Mouse (Mus musculus) forebrain, embryonic 14.5 days (tissue): ENCODE data around the gene Ankrd23. TPM values are rescaled to one million over a fixed set of nuclear protein-coding genes. Genes with fewer than 3 reads are reported as not detected.

ENCODE experiments used
- ATAC-seq: fragments of 200-750 bp; cut with Nextera tagmentation; 2 replicates; pipeline ENCODE4 v1.8.0; 2017; ENCODE audit warnings: mild to moderate bottlenecking, moderate library complexity
- DNase-seq: peaks from one replicate; pipeline ENCODE4 v3.0.0-alpha.2; 2015; ENCODE audit warnings: low spot score
- H3K27ac ChIP-seq: fragments of 300-500 bp; sonication (generic); 2 replicates; pipeline ENCODE4 v1.5.1; 2014; ENCODE audit warnings: low read depth, mild to moderate bottlenecking, control low read depth, low read length, moderate library complexity
- H3K27me3 ChIP-seq: fragments of 300-500 bp; sonication (generic); replicated peaks from 2 replicates; pipeline ENCODE4 v1.6.1; 2014; ENCODE audit warnings: low read length, control low read depth, mixed read lengths; ENCODE audit not compliant: control insufficient read depth, insufficient read depth
- H3K36me3 ChIP-seq: fragments of 300-500 bp; sonication (generic); 2 replicates; pipeline ENCODE4 v1.6.1; 2014; ENCODE audit warnings: low read length, control low read depth; ENCODE audit not compliant: control insufficient read depth, insufficient read depth
- H3K4me1 ChIP-seq: fragments of 300-500 bp; sonication (generic); 2 replicates; pipeline ENCODE4 v1.6.1; 2014; ENCODE audit warnings: antibody characterized with exemption, low read length, control low read depth; ENCODE audit not compliant: control insufficient read depth, insufficient read depth
- H3K4me2 ChIP-seq: fragments of 300-500 bp; sonication (generic); 2 replicates; pipeline ENCODE4 v1.6.1; 2014; ENCODE audit warnings: mild to moderate bottlenecking, control low read depth, low read length
- H3K4me3 ChIP-seq: fragments of 300-500 bp; sonication (generic); 2 replicates; pipeline ENCODE4 v1.5.1; 2014; ENCODE audit warnings: low read depth, low read length, control low read depth
- H3K9ac ChIP-seq: fragments of 300-500 bp; sonication (generic); 2 replicates; pipeline ENCODE4 v1.6.1; 2014; ENCODE audit warnings: mild to moderate bottlenecking, low read length, control low read depth, moderate library complexity
- H3K9me3 ChIP-seq: fragments of 300-500 bp; sonication (generic); replicated peaks from 2 replicates; pipeline ENCODE4 v1.6.1; 2016; ENCODE audit warnings: low read length, control low read depth, mixed read lengths; ENCODE audit not compliant: control insufficient read depth
- WGBS: fragments of 180-500 bp; shearing (Covaris S2); extraction: QIAGEN DNeasy Blood & Tissue Kit; methylation state at CpG from one replicate; pipeline ENCODE4 v1.1.7; 2014; 5-methylcytosine and 5-hydroxymethylcytosine counted together
- polyA plus RNA-seq: library from polyadenylated mRNA; unstranded; fragments of >200 nt; fragmentation: Nextera tagmentation; extraction: Ambion mirVana; gene quantifications from 2 replicates; pipeline ENCODE4 v1.2.1, GENCODE M21; 2014

The Ankrd23 gene
- polyA plus RNA-seq, 1 experiment from 2014 or later: 3.8 TPM

- H3K27ac ChIP-seq: no peak overlapping the region
- peaks cover 1% of the 10 kb centered on the region; the same call in 1 of the 2 replicates for H3K4me1 ChIP-seq
- no peaks in the 10 kb centered on the region for H3K27me3 ChIP-seq
- H3K4me3 ChIP-seq: no peak overlapping the region
- 89% methylated on average over 6 of the region's 6 CpGs for WGBS
- no peak overlapping the region for H3K4me2 ChIP-seq
- peaks cover 6% of the 10 kb centered on the region; the same call in 1 of the 2 replicates for H3K36me3 ChIP-seq
- DNase-seq: no peak
- H3K9me3 ChIP-seq: no peaks in the 10 kb centered on the region
- no peak for ATAC-seq
- H3K9ac ChIP-seq: no peak overlapping the region
Observed at GRCm38 (mm10) chr1:36533546-36533945, 3.1 kb downstream of the Ankrd23 start.

- Histone ChIP-seq H3K36me3 (peaks cover 10% of the 10 kb centered on the region), H3K9me3 (no peaks in the 10 kb centered on the region), H3K4me3 (no peak overlapping the region), H3K27ac (no peak overlapping the region), H3K9ac (no peak overlapping the region), H3K27me3 (no peaks in the 10 kb centered on the region), H3K4me1 (peaks cover 5% of the 10 kb centered on the region), H3K4me2 (no peak overlapping the region)
- ATAC-seq: no peak
- WGBS: 88% methylated on average over 12 of the region's 12 CpGs
- DNase-seq: no peak
Observed at GRCm38 (mm10) chr1:36531461-36531860, 5.2 kb downstream of the Ankrd23 start.

- Histone ChIP-seq H3K4me2 (no peak overlapping the region), H3K4me1 (peaks cover 5% of the 10 kb centered on the region), H3K27me3 (no peaks in the 10 kb centered on the region), H3K36me3 (peaks cover 15% of the 10 kb centered on the region), H3K9me3 (no peaks in the 10 kb centered on the region), H3K4me3 (no peak overlapping the region), H3K27ac (peak overlapping the region; percentile 27; the same call in 1 of the 2 replicates), H3K9ac (no peak overlapping the region)
- WGBS: 87% methylated on average over 7 of the region's 7 CpGs
- ATAC-seq: no peak
- no peak for DNase-seq
Observed at GRCm38 (mm10) chr1:36530962-36531361, 5.7 kb downstream of the Ankrd23 start.

- ATAC-seq (0 out of 2 replicates have a peak, but pooled peaks have one; percentile 8), DNase-seq (peak; percentile 44)
- Histone ChIP-seq H3K4me2 (no peak overlapping the region), H3K4me3 (no peak overlapping the region), H3K27ac (peak overlapping the region; percentile 27; the same call in 1 of the 2 replicates), H3K4me1 (peaks cover 5% of the 10 kb centered on the region), H3K9me3 (no peaks in the 10 kb centered on the region), H3K9ac (no peak overlapping the region), H3K27me3 (no peaks in the 10 kb centered on the region), H3K36me3 (peaks cover 19% of the 10 kb centered on the region)
- WGBS: 66% methylated on average over 8 of the region's 8 CpGs
Observed at GRCm38 (mm10) chr1:36530485-36530884, 6.2 kb downstream of the Ankrd23 start.

- H3K36me3 ChIP-seq: peaks cover 25% of the 10 kb centered on the region
- H3K9me3 ChIP-seq: no peaks in the 10 kb centered on the region
- H3K4me3 ChIP-seq: no peak overlapping the region
- H3K4me2 ChIP-seq: no peak overlapping the region
- WGBS: 92% methylated on average over 4 of the region's 4 CpGs
- peaks cover 5% of the 10 kb centered on the region for H3K4me1 ChIP-seq
- H3K9ac ChIP-seq: no peak overlapping the region
- DNase-seq: no peak
- 0 out of 2 replicates have a peak overlapping the region, but pooled peaks have one; percentile 27 for H3K27ac ChIP-seq
- no peak for ATAC-seq
- no peaks in the 10 kb centered on the region for H3K27me3 ChIP-seq
Observed at GRCm38 (mm10) chr1:36529875-36530274, 6.8 kb downstream of the Ankrd23 start.

GRCm38 (mm10) chr1:36529274-36529673 lies 7.4 kb downstream of the Ankrd23 start:
- no peak for DNase-seq
- H3K27me3 ChIP-seq: no peaks in the 10 kb centered on the region
- no peak overlapping the region for H3K27ac ChIP-seq
- no peak overlapping the region for H3K4me3 ChIP-seq
- H3K4me1 ChIP-seq: peaks cover 5% of the 10 kb centered on the region
- no peak overlapping the region for H3K4me2 ChIP-seq
- no peaks in the 10 kb centered on the region for H3K9me3 ChIP-seq
- no peak for ATAC-seq
- no peak overlapping the region for H3K9ac ChIP-seq
- H3K36me3 ChIP-seq: peaks cover 30% of the 10 kb centered on the region
- WGBS: 91% methylated on average over 4 of the region's 4 CpGs

GRCm38 (mm10) chr1:36528351-36528750 lies 8.3 kb downstream of the Ankrd23 start:
- H3K4me3 ChIP-seq: no peak overlapping the region
- no peak overlapping the region for H3K4me2 ChIP-seq
- peaks cover 9% of the 10 kb centered on the region for H3K4me1 ChIP-seq
- 3% methylated on average over 1 of the region's 1 CpGs for WGBS
- H3K36me3 ChIP-seq: peaks cover 39% of the 10 kb centered on the region
- no peaks in the 10 kb centered on the region for H3K27me3 ChIP-seq
- ATAC-seq (peak; percentile 77), DNase-seq (peak; percentile 94)
- H3K9ac ChIP-seq: no peak overlapping the region
- peak overlapping the region; percentile 74 for H3K27ac ChIP-seq
- no peaks in the 10 kb centered on the region for H3K9me3 ChIP-seq

- Histone ChIP-seq H3K27ac (no peak overlapping the region), H3K9me3 (no peaks in the 10 kb centered on the region), H3K4me2 (no peak overlapping the region), H3K36me3 (peaks cover 53% of the 10 kb centered on the region), H3K9ac (no peak overlapping the region), H3K27me3 (no peaks in the 10 kb centered on the region), H3K4me1 (peaks cover 9% of the 10 kb centered on the region), H3K4me3 (no peak overlapping the region)
- 89% methylated on average over 10 of the region's 10 CpGs for WGBS
- DNase-seq: no peak
- ATAC-seq: no peak
Observed at GRCm38 (mm10) chr1:36526903-36527302, 9.8 kb downstream of the Ankrd23 start.

- H3K9ac ChIP-seq: no peak overlapping the region
- peaks cover 64% of the 10 kb centered on the region for H3K36me3 ChIP-seq
- H3K27ac ChIP-seq: no peak overlapping the region
- H3K9me3 ChIP-seq: no peaks in the 10 kb centered on the region
- no peak overlapping the region for H3K4me3 ChIP-seq
- H3K4me2 ChIP-seq: no peak overlapping the region
- no peak for DNase-seq
- no peak for ATAC-seq
- peaks cover 9% of the 10 kb centered on the region for H3K4me1 ChIP-seq
- 92% methylated on average over 12 of the region's 12 CpGs for WGBS
- H3K27me3 ChIP-seq: no peaks in the 10 kb centered on the region
Observed at GRCm38 (mm10) chr1:36525774-36526173, 10.9 kb downstream of the Ankrd23 start.
